Mouse (Mus musculus): ENCODE measurements around the gene Smco1. TPM values are rescaled to one million over a fixed set of nuclear protein-coding genes. Genes with fewer than 3 reads are reported as not detected.

The Smco1 gene
- total and polyA plus RNA-seq, 2 experiments from 2014 or later: 0.11 TPM; not detected in 1

DNA sequence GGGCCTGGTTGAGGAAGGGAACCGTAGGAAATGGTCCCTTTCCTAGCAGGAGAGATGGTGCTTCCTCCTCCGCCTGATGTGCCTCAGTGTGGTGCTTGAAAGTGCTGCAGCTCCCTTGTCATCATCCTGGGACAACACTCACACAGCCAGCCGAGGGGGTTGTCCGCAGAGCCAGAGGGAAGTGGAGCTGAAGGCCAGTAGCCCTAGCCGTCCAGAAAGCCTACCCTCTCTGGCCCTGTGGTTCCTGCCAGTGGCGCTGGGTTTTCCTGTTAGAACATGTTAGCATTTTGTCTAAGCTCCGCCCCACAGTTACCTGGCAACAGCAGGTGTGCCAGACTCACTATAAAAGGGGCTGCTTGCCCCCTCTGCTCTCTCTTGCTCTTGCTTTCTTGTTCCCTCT lies 52.7 kb downstream of the Smco1 start:
- H3K4me1 ChIP-seq (ENCODE audit: insufficient read depth, low read length): no peaks in the 10 kb centered on the region
- H3K36me3 ChIP-seq (ENCODE audit: insufficient read depth, low read length): no peaks in the 10 kb centered on the region
- WGBS: 43% methylated on average over 7 of the region's 7 CpGs
- H3K4me2 ChIP-seq (ENCODE audit: low read depth, low read length, poor library complexity, severe bottlenecking): no peak overlapping the region
- no peak overlapping the region for H3K4me3 ChIP-seq (ENCODE audit: low read depth, low read length)
- ATAC-seq (ENCODE audit: low FRiP score) (no peak), DNase-seq (ENCODE audit: low spot score) (no peak)
- 0 out of 2 replicates have a peak overlapping the region, but pooled peaks have one; percentile 19 for H3K9ac ChIP-seq (replicated peaks; ENCODE audit: low read length, poor library complexity, severe bottlenecking)
- no peaks in the 10 kb centered on the region for H3K9me3 ChIP-seq (ENCODE audit: low read length)
- H3K27ac ChIP-seq (ENCODE audit: low read depth, low read length): no peak overlapping the region
- H3K27me3 ChIP-seq (ENCODE audit: insufficient read depth, low read length): no peaks in the 10 kb centered on the region
- TF ChIP-seq CTCF (IDR thresholded peaks at IDR 0.05): no peak

MicroRNA genes within 50 kb of the gene (microRNA counts, 519-probe panel; counts per million panel counts)
- 528 counts per million, percentile 58 among the panel's probes with 10 or more counts for microRNA mmu-miR-1946a

Small RNA genes within 50 kb of the gene (microRNA-seq; reads per million reads assigned to microRNA genes)
- not detected for gene Mir1946a (ENCODE audit: borderline number of aligned reads)

Other genes with a start within 250 kb of the Smco1 start
- gene Pak2, start 192.1 kb upstream of the Smco1 start, total RNA-seq (2014; rRNA removed): 35.3 and 37.1 TPM in 2 replicates
- gene Pak2, start 192.1 kb upstream of the Smco1 start, polyA plus RNA-seq (2015; fragmentation: Nextera tagmentation; extraction: Ambion mirVana): 23.0 and 26.0 TPM in 2 replicates
- 38.8 and 53.2 TPM in 2 replicates for gene Pigx, start 171.7 kb upstream of the Smco1 start, total RNA-seq (2014; rRNA removed)
- 90.4 and 91.3 TPM in 2 replicates for gene Pigx, start 171.7 kb upstream of the Smco1 start, polyA plus RNA-seq (2015; fragmentation: Nextera tagmentation; extraction: Ambion mirVana)
- gene Cep19, start 171.7 kb upstream of the Smco1 start, total RNA-seq (2014; rRNA removed): 29.9 and 34.7 TPM in 2 replicates
- gene Cep19, start 171.7 kb upstream of the Smco1 start, polyA plus RNA-seq (2015; fragmentation: Nextera tagmentation; extraction: Ambion mirVana): 54.3 and 57.3 TPM in 2 replicates
- 9.9 and 11.3 TPM in 2 replicates for gene Nrros, start 105.9 kb upstream of the Smco1 start, total RNA-seq (2014; rRNA removed)
- 4.9 and 5.8 TPM in 2 replicates for gene Nrros, start 105.9 kb upstream of the Smco1 start, polyA plus RNA-seq (2015; fragmentation: Nextera tagmentation; extraction: Ambion mirVana)
- not detected in 2 replicates for gene Bex6, start 91.6 kb upstream of the Smco1 start, total RNA-seq (2014; rRNA removed)
- not detected in 2 replicates for gene Bex6, start 91.6 kb upstream of the Smco1 start, polyA plus RNA-seq (2015; fragmentation: Nextera tagmentation; extraction: Ambion mirVana)
- 29.9 and 39.6 TPM in 2 replicates for gene Fbxo45, start 24.3 kb upstream of the Smco1 start, total RNA-seq (2014; rRNA removed)
- gene Fbxo45, start 24.3 kb upstream of the Smco1 start, polyA plus RNA-seq (2015; fragmentation: Nextera tagmentation; extraction: Ambion mirVana): 15.0 and 16.6 TPM in 2 replicates
- gene Wdr53, start 24.2 kb upstream of the Smco1 start, total RNA-seq (2014; rRNA removed): 11.6 and 12.4 TPM in 2 replicates
- gene Wdr53, start 24.2 kb upstream of the Smco1 start, polyA plus RNA-seq (2015; fragmentation: Nextera tagmentation; extraction: Ambion mirVana): 10.7 and 11.1 TPM in 2 replicates
- gene Rnf168, start 6.0 kb downstream of the Smco1 start, total RNA-seq (2014; rRNA removed): 34.8 and 42.1 TPM in 2 replicates
- gene Rnf168, start 6.0 kb downstream of the Smco1 start, polyA plus RNA-seq (2015; fragmentation: Nextera tagmentation; extraction: Ambion mirVana): 22.3 and 27.1 TPM in 2 replicates
- gene Ubxn7, start 60.8 kb downstream of the Smco1 start, total RNA-seq (2014; rRNA removed): 37.0 and 50.4 TPM in 2 replicates
- 8.7 and 10.7 TPM in 2 replicates for gene Ubxn7, start 60.8 kb downstream of the Smco1 start, polyA plus RNA-seq (2015; fragmentation: Nextera tagmentation; extraction: Ambion mirVana)
- not detected in 2 replicates for gene Tm4sf19, start 129.0 kb downstream of the Smco1 start, total RNA-seq (2014; rRNA removed)
- not detected in 2 replicates for gene Tm4sf19, start 129.0 kb downstream of the Smco1 start, polyA plus RNA-seq (2015; fragmentation: Nextera tagmentation; extraction: Ambion mirVana)
- gene Tctex1d2, start 148.2 kb downstream of the Smco1 start, total RNA-seq (2014; rRNA removed): 12.5 and 18.1 TPM in 2 replicates
- gene Tctex1d2, start 148.2 kb downstream of the Smco1 start, polyA plus RNA-seq (2015; fragmentation: Nextera tagmentation; extraction: Ambion mirVana): 54.5 and 56.7 TPM in 2 replicates
- gene Pcyt1a, start 159.5 kb downstream of the Smco1 start, total RNA-seq (2014; rRNA removed): 47.5 and 52.7 TPM in 2 replicates
- gene Pcyt1a, start 159.5 kb downstream of the Smco1 start, polyA plus RNA-seq (2015; fragmentation: Nextera tagmentation; extraction: Ambion mirVana): 49.2 and 49.3 TPM in 2 replicates
- not detected in 2 replicates for gene Slc51a, start 216.4 kb downstream of the Smco1 start, total RNA-seq (2014; rRNA removed)
- gene Slc51a, start 216.4 kb downstream of the Smco1 start, polyA plus RNA-seq (2015; fragmentation: Nextera tagmentation; extraction: Ambion mirVana): 0.14 TPM in 1 of 2 replicates, not detected in the other
- gene Zdhhc19, start 224.8 kb downstream of the Smco1 start, total RNA-seq (2014; rRNA removed): not detected in 2 replicates
- gene Zdhhc19, start 224.8 kb downstream of the Smco1 start, polyA plus RNA-seq (2015; fragmentation: Nextera tagmentation; extraction: Ambion mirVana): 0.19 and 0.25 TPM in 2 replicates

All from midbrain, postnatal 0 days (tissue).